Mouse (Mus musculus) forebrain, embryonic 14.5 days (tissue): ENCODE measurements around the gene Rps27l. TPM values are rescaled to one million over a fixed set of nuclear protein-coding genes. Genes with fewer than 3 reads are reported as not detected.
A peak's percentile ranks its signal among the peaks of the same experiment; 100 is the strongest.

Experiments used
- ATAC-seq: fragments of 200-750 bp; cut with Nextera tagmentation; 2 replicates; pipeline ENCODE4 v1.8.0; 2017; ENCODE audit warnings: mild to moderate bottlenecking, moderate library complexity
- DNase-seq: peaks from one replicate; pipeline ENCODE4 v3.0.0-alpha.2; 2015; ENCODE audit warnings: low spot score
- H3K27ac ChIP-seq: fragments of 300-500 bp; sonication (generic); 2 replicates; pipeline ENCODE4 v1.5.1; 2014; ENCODE audit warnings: low read depth, mild to moderate bottlenecking, control low read depth, low read length, moderate library complexity
- H3K27me3 ChIP-seq: fragments of 300-500 bp; sonication (generic); replicated peaks from 2 replicates; pipeline ENCODE4 v1.6.1; 2014; ENCODE audit warnings: low read length, control low read depth, mixed read lengths; ENCODE audit not compliant: control insufficient read depth, insufficient read depth
- H3K36me3 ChIP-seq: fragments of 300-500 bp; sonication (generic); 2 replicates; pipeline ENCODE4 v1.6.1; 2014; ENCODE audit warnings: low read length, control low read depth; ENCODE audit not compliant: control insufficient read depth, insufficient read depth
- H3K4me1 ChIP-seq: fragments of 300-500 bp; sonication (generic); 2 replicates; pipeline ENCODE4 v1.6.1; 2014; ENCODE audit warnings: antibody characterized with exemption, low read length, control low read depth; ENCODE audit not compliant: control insufficient read depth, insufficient read depth
- H3K4me2 ChIP-seq: fragments of 300-500 bp; sonication (generic); 2 replicates; pipeline ENCODE4 v1.6.1; 2014; ENCODE audit warnings: mild to moderate bottlenecking, control low read depth, low read length
- H3K4me3 ChIP-seq: fragments of 300-500 bp; sonication (generic); 2 replicates; pipeline ENCODE4 v1.5.1; 2014; ENCODE audit warnings: low read depth, low read length, control low read depth
- H3K9ac ChIP-seq: fragments of 300-500 bp; sonication (generic); 2 replicates; pipeline ENCODE4 v1.6.1; 2014; ENCODE audit warnings: mild to moderate bottlenecking, low read length, control low read depth, moderate library complexity
- H3K9me3 ChIP-seq: fragments of 300-500 bp; sonication (generic); replicated peaks from 2 replicates; pipeline ENCODE4 v1.6.1; 2016; ENCODE audit warnings: low read length, control low read depth, mixed read lengths; ENCODE audit not compliant: control insufficient read depth
- WGBS: fragments of 180-500 bp; shearing (Covaris S2); extraction: QIAGEN DNeasy Blood & Tissue Kit; methylation state at CpG from one replicate; pipeline ENCODE4 v1.1.7; 2014; 5-methylcytosine and 5-hydroxymethylcytosine counted together
- polyA plus RNA-seq: library from polyadenylated mRNA; unstranded; fragments of >200 nt; fragmentation: Nextera tagmentation; extraction: Ambion mirVana; gene quantifications from 2 replicates; pipeline ENCODE4 v1.2.1, GENCODE M21; 2014

Rps27l gene
- polyA plus RNA-seq, 1 experiment from 2014 or later: 434 TPM

GRCm38 (mm10) chr9:66982085-66982484 lies 36.2 kb downstream of the Rps27l start:
- no peaks in the 10 kb centered on the region for H3K4me1 ChIP-seq
- WGBS: 68% methylated on average over 7 of the region's 7 CpGs
- H3K27me3 ChIP-seq: no peaks in the 10 kb centered on the region
- DNase-seq: no peak
- no peaks in the 10 kb centered on the region for H3K9me3 ChIP-seq
- no peaks in the 10 kb centered on the region for H3K36me3 ChIP-seq
- no peak overlapping the region for H3K4me2 ChIP-seq
- no peak overlapping the region for H3K27ac ChIP-seq
- no peak overlapping the region for H3K4me3 ChIP-seq
- no peak overlapping the region for H3K9ac ChIP-seq
- no peak for ATAC-seq

GRCm38 (mm10) chr9:66985377-66985776 lies 39.5 kb downstream of the Rps27l start:
- no peaks in the 10 kb centered on the region for H3K36me3 ChIP-seq
- H3K4me2 ChIP-seq: no peak overlapping the region
- no peak overlapping the region for H3K4me3 ChIP-seq
- H3K9me3 ChIP-seq: no peaks in the 10 kb centered on the region
- no peaks in the 10 kb centered on the region for H3K4me1 ChIP-seq
- no peak overlapping the region for H3K27ac ChIP-seq
- ATAC-seq (no peak), DNase-seq (no peak)
- H3K27me3 ChIP-seq: no peaks in the 10 kb centered on the region
- H3K9ac ChIP-seq: no peak overlapping the region
- 87% methylated on average over 7 of the region's 7 CpGs for WGBS

- Histone ChIP-seq H3K4me3 (no peak overlapping the region), H3K4me2 (no peak overlapping the region), H3K9ac (no peak overlapping the region), H3K4me1 (no peaks in the 10 kb centered on the region), H3K36me3 (no peaks in the 10 kb centered on the region), H3K27ac (no peak overlapping the region), H3K9me3 (no peaks in the 10 kb centered on the region), H3K27me3 (no peaks in the 10 kb centered on the region)
- no peak for DNase-seq
- ATAC-seq: no peak
- WGBS: 58% methylated on average over 11 of the region's 11 CpGs
These were observed 42.5 kb downstream of the Rps27l start for GRCm38 (mm10) chr9:66988198-66988887.

GRCm38 (mm10) chr9:66988888-66989414 lies 43.1 kb downstream of the Rps27l start:
- 60% methylated on average over 6 of the region's 6 CpGs for WGBS
- no peaks in the 10 kb centered on the region for H3K36me3 ChIP-seq
- H3K4me3 ChIP-seq: no peak overlapping the region
- H3K4me1 ChIP-seq: no peaks in the 10 kb centered on the region
- ATAC-seq (no peak), DNase-seq (no peak)
- H3K27me3 ChIP-seq: no peaks in the 10 kb centered on the region
- H3K4me2 ChIP-seq: no peak overlapping the region
- H3K9me3 ChIP-seq: no peaks in the 10 kb centered on the region
- H3K9ac ChIP-seq: no peak overlapping the region
- no peak overlapping the region for H3K27ac ChIP-seq

- WGBS: 87% methylated on average over 6 of the region's 6 CpGs
- no peak overlapping the region for H3K4me2 ChIP-seq
- H3K27ac ChIP-seq: no peak overlapping the region
- no peaks in the 10 kb centered on the region for H3K9me3 ChIP-seq
- no peaks in the 10 kb centered on the region for H3K4me1 ChIP-seq
- H3K9ac ChIP-seq: no peak overlapping the region
- H3K36me3 ChIP-seq: no peaks in the 10 kb centered on the region
- ATAC-seq (no peak), DNase-seq (no peak)
- no peak overlapping the region for H3K4me3 ChIP-seq
- H3K27me3 ChIP-seq: no peaks in the 10 kb centered on the region
These were observed 43.7 kb downstream of the Rps27l start for GRCm38 (mm10) chr9:66989581-66989980.

GRCm38 (mm10) chr9:66990046-66990445 lies 44.2 kb downstream of the Rps27l start:
- no peak overlapping the region for H3K27ac ChIP-seq
- no peaks in the 10 kb centered on the region for H3K4me1 ChIP-seq
- DNase-seq (no peak), ATAC-seq (no peak)
- no peak overlapping the region for H3K4me3 ChIP-seq
- 94% methylated on average over 5 of the region's 5 CpGs for WGBS
- no peak overlapping the region for H3K4me2 ChIP-seq
- H3K9ac ChIP-seq: no peak overlapping the region
- H3K9me3 ChIP-seq: no peaks in the 10 kb centered on the region
- H3K36me3 ChIP-seq: no peaks in the 10 kb centered on the region
- H3K27me3 ChIP-seq: no peaks in the 10 kb centered on the region

GRCm38 (mm10) chr9:66991021-66991749 lies 45.3 kb downstream of the Rps27l start:
- no peaks in the 10 kb centered on the region for H3K9me3 ChIP-seq
- ATAC-seq (no peak), DNase-seq (no peak)
- no peak overlapping the region for H3K27ac ChIP-seq
- no peaks in the 10 kb centered on the region for H3K4me1 ChIP-seq
- H3K4me2 ChIP-seq: no peak overlapping the region
- 61% methylated on average over 9 of the region's 9 CpGs for WGBS
- no peaks in the 10 kb centered on the region for H3K36me3 ChIP-seq
- no peaks in the 10 kb centered on the region for H3K27me3 ChIP-seq
- H3K9ac ChIP-seq: no peak overlapping the region
- no peak overlapping the region for H3K4me3 ChIP-seq

GRCm38 (mm10) chr9:66991750-66992410 lies 46.0 kb downstream of the Rps27l start:
- Histone ChIP-seq H3K9me3 (no peaks in the 10 kb centered on the region), H3K27me3 (no peaks in the 10 kb centered on the region), H3K27ac (no peak overlapping the region), H3K4me3 (no peak overlapping the region), H3K4me2 (no peak overlapping the region), H3K4me1 (no peaks in the 10 kb centered on the region), H3K36me3 (no peaks in the 10 kb centered on the region), H3K9ac (no peak overlapping the region)
- DNase-seq (peak; percentile 17), ATAC-seq (no peak)
- WGBS: 81% methylated on average over 8 of the region's 8 CpGs
